Mouse (Mus musculus) forebrain, embryonic 14.5 days (tissue): Measurements from ENCODE around the gene Ehd2. TPM values are rescaled to one million over a fixed set of nuclear protein-coding genes. Genes with fewer than 3 reads are reported as not detected.

Experiments used
- ATAC-seq: fragments of 200-750 bp; cut with Nextera tagmentation; 2 replicates; pipeline ENCODE4 v1.8.0; 2017; ENCODE audit warnings: mild to moderate bottlenecking, moderate library complexity
- DNase-seq: peaks from one replicate; pipeline ENCODE4 v3.0.0-alpha.2; 2015; ENCODE audit warnings: low spot score
- H3K27ac ChIP-seq: fragments of 300-500 bp; sonication (generic); 2 replicates; pipeline ENCODE4 v1.5.1; 2014; ENCODE audit warnings: low read depth, mild to moderate bottlenecking, control low read depth, low read length, moderate library complexity
- H3K27me3 ChIP-seq: fragments of 300-500 bp; sonication (generic); replicated peaks from 2 replicates; pipeline ENCODE4 v1.6.1; 2014; ENCODE audit warnings: low read length, control low read depth, mixed read lengths; ENCODE audit not compliant: control insufficient read depth, insufficient read depth
- H3K36me3 ChIP-seq: fragments of 300-500 bp; sonication (generic); 2 replicates; pipeline ENCODE4 v1.6.1; 2014; ENCODE audit warnings: low read length, control low read depth; ENCODE audit not compliant: control insufficient read depth, insufficient read depth
- H3K4me1 ChIP-seq: fragments of 300-500 bp; sonication (generic); 2 replicates; pipeline ENCODE4 v1.6.1; 2014; ENCODE audit warnings: antibody characterized with exemption, low read length, control low read depth; ENCODE audit not compliant: control insufficient read depth, insufficient read depth
- H3K4me2 ChIP-seq: fragments of 300-500 bp; sonication (generic); 2 replicates; pipeline ENCODE4 v1.6.1; 2014; ENCODE audit warnings: mild to moderate bottlenecking, control low read depth, low read length
- H3K4me3 ChIP-seq: fragments of 300-500 bp; sonication (generic); 2 replicates; pipeline ENCODE4 v1.5.1; 2014; ENCODE audit warnings: low read depth, low read length, control low read depth
- H3K9ac ChIP-seq: fragments of 300-500 bp; sonication (generic); 2 replicates; pipeline ENCODE4 v1.6.1; 2014; ENCODE audit warnings: mild to moderate bottlenecking, low read length, control low read depth, moderate library complexity
- H3K9me3 ChIP-seq: fragments of 300-500 bp; sonication (generic); replicated peaks from 2 replicates; pipeline ENCODE4 v1.6.1; 2016; ENCODE audit warnings: low read length, control low read depth, mixed read lengths; ENCODE audit not compliant: control insufficient read depth
- WGBS: fragments of 180-500 bp; shearing (Covaris S2); extraction: QIAGEN DNeasy Blood & Tissue Kit; methylation state at CpG from one replicate; pipeline ENCODE4 v1.1.7; 2014; 5-methylcytosine and 5-hydroxymethylcytosine counted together
- polyA plus RNA-seq: library from polyadenylated mRNA; unstranded; fragments of >200 nt; fragmentation: Nextera tagmentation; extraction: Ambion mirVana; gene quantifications from 2 replicates; pipeline ENCODE4 v1.2.1, GENCODE M21; 2014

The Ehd2 gene
- polyA plus RNA-seq, 1 experiment from 2014 or later = 4.5 TPM

- H3K27me3 ChIP-seq = no peaks in the 10 kb centered on the region
- H3K36me3 ChIP-seq = no peaks in the 10 kb centered on the region
- no peak overlapping the region for H3K4me2 ChIP-seq
- WGBS = 85% methylated on average over 3 of the region's 3 CpGs
- no peak overlapping the region for H3K9ac ChIP-seq
- DNase-seq (no peak), ATAC-seq (no peak)
- H3K27ac ChIP-seq = no peak overlapping the region
- H3K4me3 ChIP-seq = no peak overlapping the region
- H3K9me3 ChIP-seq = no peaks in the 10 kb centered on the region
- no peaks in the 10 kb centered on the region for H3K4me1 ChIP-seq
Observed at GRCm38 (mm10) chr7:16005020-16005419, 37.7 kb upstream of the Ehd2 start.

- H3K27me3 ChIP-seq = no peaks in the 10 kb centered on the region
- WGBS = 47% methylated on average over 12 of the region's 12 CpGs
- ATAC-seq (0 out of 2 replicates have a peak, but pooled peaks have one; percentile 23), DNase-seq (peak; percentile 10)
- H3K4me3 ChIP-seq = no peak overlapping the region
- H3K9me3 ChIP-seq = no peaks in the 10 kb centered on the region
- H3K27ac ChIP-seq = no peak overlapping the region
- H3K4me2 ChIP-seq = no peak overlapping the region
- H3K9ac ChIP-seq = no peak overlapping the region
- no peaks in the 10 kb centered on the region for H3K4me1 ChIP-seq
- H3K36me3 ChIP-seq = 0 out of 2 replicates have a peak, but pooled peaks cover under 1% of the 10 kb centered on the region
Observed at GRCm38 (mm10) chr7:16004177-16004856, 37.0 kb upstream of the Ehd2 start.

- Histone ChIP-seq H3K9ac (no peak overlapping the region), H3K4me1 (no peaks in the 10 kb centered on the region), H3K27me3 (no peaks in the 10 kb centered on the region), H3K4me3 (no peak overlapping the region), H3K36me3 (peaks cover 7% of the 10 kb centered on the region; the same call in 1 of the 2 replicates), H3K4me2 (no peak overlapping the region), H3K27ac (no peak overlapping the region), H3K9me3 (no peaks in the 10 kb centered on the region)
- WGBS = 77% methylated on average over 4 of the region's 4 CpGs
- no peak for DNase-seq
- ATAC-seq = no peak
Observed at GRCm38 (mm10) chr7:16003032-16003431, 35.7 kb upstream of the Ehd2 start.

- no peak overlapping the region for H3K27ac ChIP-seq
- H3K4me2 ChIP-seq = no peak overlapping the region
- H3K9ac ChIP-seq = no peak overlapping the region
- H3K36me3 ChIP-seq = peaks cover 14% of the 10 kb centered on the region
- ATAC-seq (no peak), DNase-seq (peak; percentile 17)
- no peaks in the 10 kb centered on the region for H3K27me3 ChIP-seq
- no peaks in the 10 kb centered on the region for H3K4me1 ChIP-seq
- no peak overlapping the region for H3K4me3 ChIP-seq
- 82% methylated on average over 5 of the region's 5 CpGs for WGBS
- no peaks in the 10 kb centered on the region for H3K9me3 ChIP-seq
Observed at GRCm38 (mm10) chr7:16002171-16002570, 34.8 kb upstream of the Ehd2 start.

- Histone ChIP-seq H3K9ac (no peak overlapping the region), H3K4me2 (no peak overlapping the region), H3K4me1 (no peaks in the 10 kb centered on the region), H3K4me3 (no peak overlapping the region), H3K36me3 (peaks cover 19% of the 10 kb centered on the region), H3K27me3 (no peaks in the 10 kb centered on the region), H3K27ac (no peak overlapping the region), H3K9me3 (no peaks in the 10 kb centered on the region)
- ATAC-seq (no peak), DNase-seq (no peak)
- WGBS = 87% methylated on average over 1 of the region's 1 CpGs
Observed at GRCm38 (mm10) chr7:16001691-16002090, 34.3 kb upstream of the Ehd2 start.

GRCm38 (mm10) chr7:15993789-15994188 lies 26.4 kb upstream of the Ehd2 start:
- Histone ChIP-seq H3K27ac (no peak overlapping the region), H3K4me2 (no peak overlapping the region), H3K9me3 (no peaks in the 10 kb centered on the region), H3K4me1 (no peaks in the 10 kb centered on the region), H3K27me3 (no peaks in the 10 kb centered on the region), H3K4me3 (no peak overlapping the region), H3K36me3 (peaks cover 70% of the 10 kb centered on the region), H3K9ac (no peak overlapping the region)
- 91% methylated on average over 4 of the region's 4 CpGs for WGBS
- DNase-seq (no peak), ATAC-seq (no peak)

GRCm38 (mm10) chr7:15993152-15993551 lies 25.8 kb upstream of the Ehd2 start:
- 88% methylated on average over 3 of the region's 3 CpGs for WGBS
- ATAC-seq = no peak
- no peak for DNase-seq

GRCm38 (mm10) chr7:15991764-15992163 lies 24.4 kb upstream of the Ehd2 start:
- Histone ChIP-seq H3K4me1 (no peaks in the 10 kb centered on the region), H3K4me2 (no peak overlapping the region), H3K9me3 (no peaks in the 10 kb centered on the region), H3K36me3 (peaks cover 76% of the 10 kb centered on the region), H3K9ac (no peak overlapping the region), H3K4me3 (no peak overlapping the region), H3K27ac (no peak overlapping the region), H3K27me3 (no peaks in the 10 kb centered on the region)
- WGBS = 93% methylated on average over 3 of the region's 3 CpGs
- ATAC-seq (no peak), DNase-seq (no peak)

More at GRCm38 (mm10) chr7:15993152-15993551, 25.8 kb upstream of the Ehd2 start:
- Histone ChIP-seq H3K36me3 (peaks cover 75% of the 10 kb centered on the region), H3K9me3 (no peaks in the 10 kb centered on the region), H3K4me1 (no peaks in the 10 kb centered on the region), H3K27ac (no peak overlapping the region), H3K4me3 (no peak overlapping the region), H3K9ac (no peak overlapping the region), H3K27me3 (no peaks in the 10 kb centered on the region), H3K4me2 (no peak overlapping the region)

- Histone ChIP-seq H3K4me3 (no peak overlapping the region), H3K27me3 (no peaks in the 10 kb centered on the region), H3K9ac (no peak overlapping the region), H3K27ac (no peak overlapping the region), H3K36me3 (peaks cover 61% of the 10 kb centered on the region), H3K4me1 (no peaks in the 10 kb centered on the region), H3K9me3 (no peaks in the 10 kb centered on the region), H3K4me2 (no peak overlapping the region)
- ATAC-seq (no peak), DNase-seq (no peak)
- WGBS = 97% methylated on average over 16 of the region's 16 CpGs
Observed at GRCm38 (mm10) chr7:15987661-15988356, 20.4 kb upstream of the Ehd2 start.
